Mouse (Mus musculus): ENCODE data around the gene Cyp2c54. TPM values are rescaled to one million over a fixed set of nuclear protein-coding genes. Genes with fewer than 3 reads are reported as not detected.
"Not testable (repeated sequence)": the region's sequence is repeated elsewhere in the genome, so short reads cannot be mapped to it uniquely, and the experiment has no call there.

The Cyp2c54 gene
- total RNA-seq (2015; ENCODE audit: low replicate concordance) (not detected in 2 replicates), total RNA-seq (2017; ENCODE audit: low replicate concordance) (not detected in 2 replicates)

DNA sequence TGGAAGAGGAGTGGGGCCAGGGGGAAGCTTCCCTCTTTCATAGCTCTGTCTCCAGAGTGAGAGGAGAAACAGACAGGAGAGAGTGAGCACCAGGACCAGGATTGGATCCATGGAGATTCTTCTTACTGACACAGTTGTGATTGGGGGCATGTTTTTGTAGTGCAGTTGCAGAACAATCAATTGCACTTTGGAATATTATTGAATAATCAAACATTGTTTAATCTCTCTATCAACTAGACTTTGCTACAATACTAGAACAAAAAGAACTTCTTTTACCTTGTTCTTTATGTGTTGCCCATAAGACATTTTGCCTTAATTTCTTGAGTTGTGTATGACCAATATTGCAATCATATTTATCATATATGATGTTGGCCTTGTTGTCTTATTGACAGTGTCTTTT, at the start of gene Cyp2c54:
Gene Cyp2c54 (minus strand): TSS at position 127 of the 400 bp plus-strand sequence.
- no peak for ATAC-seq (replicated peaks; ENCODE audit: low FRiP score, poor library complexity, severe bottlenecking)

- ATAC-seq (replicated peaks; ENCODE audit: low FRiP score, poor library complexity, severe bottlenecking) = not testable (repeated sequence)
Measured at GRCm38 (mm10) chr19:40119624-40120023, 46.0 kb upstream of the Cyp2c54 start.

- ATAC-seq (replicated peaks; ENCODE audit: low FRiP score, poor library complexity, severe bottlenecking) = no peak
Measured at GRCm38 (mm10) chr19:40091111-40091510, 17.5 kb upstream of the Cyp2c54 start.

- not testable (repeated sequence) for ATAC-seq (replicated peaks; ENCODE audit: low FRiP score, poor library complexity, severe bottlenecking)
Measured at GRCm38 (mm10) chr19:40089421-40089820, 15.8 kb upstream of the Cyp2c54 start, which contains the start of gene Cyp2c50. Gene Cyp2c50 (plus strand): TSS chr19:40089688.

- no peak for ATAC-seq (replicated peaks; ENCODE audit: low FRiP score, poor library complexity, severe bottlenecking)
Measured at GRCm38 (mm10) chr19:40088381-40088780, 14.8 kb upstream of the Cyp2c54 start.

DNA sequence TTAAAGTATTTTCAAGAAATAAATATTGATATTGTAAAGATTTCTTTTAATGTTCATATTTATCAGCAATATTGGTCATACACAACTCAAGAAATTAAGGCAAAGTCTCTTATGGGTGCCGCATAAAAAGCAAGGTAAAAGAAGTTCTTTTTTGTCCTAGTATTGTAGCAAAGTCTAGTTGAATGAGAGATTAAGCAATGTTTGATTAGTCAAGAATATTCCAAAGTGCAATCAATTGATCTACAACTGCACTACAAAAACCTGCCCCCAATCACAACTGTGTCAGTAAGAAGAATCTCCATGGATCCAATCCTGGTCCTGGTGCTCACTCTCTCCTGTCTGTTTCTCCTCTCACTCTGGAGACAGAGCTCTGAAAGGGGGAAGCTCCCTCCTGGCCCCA, 81.5 kb downstream of the Cyp2c54 start, which contains the start of gene Cyp2c37:
Gene Cyp2c37 (plus strand): TSS at position 285 of the 400 bp plus-strand sequence.
- not testable (repeated sequence) for ATAC-seq (replicated peaks; ENCODE audit: low FRiP score, poor library complexity, severe bottlenecking)

GRCm38 (mm10) chr19:39989471-39989870, 84.2 kb downstream of the Cyp2c54 start:
- ATAC-seq (replicated peaks; ENCODE audit: low FRiP score, poor library complexity, severe bottlenecking) = no peak

Other genes starting within 250 kb of the Cyp2c54 start
- gene Cyp2c69, start 187.0 kb downstream of the Cyp2c54 start, total RNA-seq (2015; ENCODE audit: low replicate concordance) = not detected in 2 replicates
- not detected in 2 replicates for gene Cyp2c69, start 187.0 kb downstream of the Cyp2c54 start, total RNA-seq (2017; ENCODE audit: low replicate concordance)
- not detected in 2 replicates for gene Cyp2c37, start 81.4 kb downstream of the Cyp2c54 start, total RNA-seq (2015; ENCODE audit: low replicate concordance)
- gene Cyp2c37, start 81.4 kb downstream of the Cyp2c54 start, total RNA-seq (2017; ENCODE audit: low replicate concordance) = not detected in 2 replicates
- not detected in 2 replicates for gene Cyp2c50, start 15.9 kb upstream of the Cyp2c54 start, total RNA-seq (2015; ENCODE audit: low replicate concordance)
- not detected in 2 replicates for gene Cyp2c50, start 15.9 kb upstream of the Cyp2c54 start, total RNA-seq (2017; ENCODE audit: low replicate concordance)
- gene Cyp2c70, start 113.5 kb upstream of the Cyp2c54 start, total RNA-seq (2015; ENCODE audit: low replicate concordance) = not detected in 2 replicates
- gene Cyp2c70, start 113.5 kb upstream of the Cyp2c54 start, total RNA-seq (2017; ENCODE audit: low replicate concordance) = not detected in 2 replicates
- gene Pdlim1, start 198.0 kb upstream of the Cyp2c54 start, total RNA-seq (2015; ENCODE audit: low replicate concordance) = 19.6 and 24.0 TPM in 2 replicates
- 8.9 and 32.3 TPM in 2 replicates for gene Pdlim1, start 198.0 kb upstream of the Cyp2c54 start, total RNA-seq (2017; ENCODE audit: low replicate concordance)

All from erythroblast, adult 5-6 weeks (primary cell).